Mouse (Mus musculus) brown adipose tissue, adult 24 weeks (tissue): ENCODE measurements around the gene Ankra2. TPM values are rescaled to one million over a fixed set of nuclear protein-coding genes. Genes with fewer than 3 reads are reported as not detected.

ENCODE experiments used
- H3K27ac ChIP-seq: fragments of 200-500 bp; replicated peaks from 2 replicates; pipeline ENCODE4 v1.5.1; 2012; ENCODE audit warnings: low read depth, mild to moderate bottlenecking, low read length
- H3K4me1 ChIP-seq: fragments of 200-500 bp; 2 replicates; pipeline ENCODE4 v1.6.1; 2012; ENCODE audit warnings: low read length, mixed read lengths; ENCODE audit not compliant: control insufficient read depth, insufficient read depth, insufficient read length
- H3K4me3 ChIP-seq: fragments of 200-500 bp; 2 replicates; pipeline ENCODE4 v1.5.1; 2012; ENCODE audit warnings: low read depth, mild to moderate bottlenecking, low read length, moderate library complexity; ENCODE audit not compliant: insufficient read depth
- polyA plus RNA-seq: library from polyadenylated mRNA; stranded (reverse); fragments of >200 nt; gene quantifications from 2 replicates; pipeline ENCODE4 v1.2.4, GENCODE M21; 2012; ENCODE audit not compliant: missing spikeins, insufficient read depth, insufficient read length

Gene Ankra2
- polyA plus RNA-seq, 1 experiment: 4.0 TPM

- Histone ChIP-seq H3K27ac (no peak overlapping the region), H3K4me3 (no peak overlapping the region), H3K4me1 (peaks cover 4% of the 10 kb centered on the region)
Observed at GRCm38 (mm10) chr13:98311597-98311996, 48.7 kb downstream of the Ankra2 start.

- Histone ChIP-seq H3K4me1 (peaks cover 4% of the 10 kb centered on the region), H3K27ac (no peak overlapping the region), H3K4me3 (no peak overlapping the region)
Observed at GRCm38 (mm10) chr13:98313631-98314030, 50.8 kb downstream of the Ankra2 start.

GRCm38 (mm10) chr13:98315124-98315523, 52.2 kb downstream of the Ankra2 start:
- Histone ChIP-seq H3K4me3 (no peak overlapping the region), H3K27ac (no peak overlapping the region), H3K4me1 (peaks cover 4% of the 10 kb centered on the region)

- Histone ChIP-seq H3K4me3 (peak overlapping the region; percentile 91), H3K27ac (no peak overlapping the region), H3K4me1 (peaks cover 4% of the 10 kb centered on the region)
Observed at GRCm38 (mm10) chr13:98316140-98316479, 53.2 kb downstream of the Ankra2 start.

GRCm38 (mm10) chr13:98316480-98317245, 53.8 kb downstream of the Ankra2 start, which contains the start of gene Btf3:
Gene Btf3, minus strand, starts transcription at chr13:98317006.
- peak within 1 kb of the TSS; percentile 91 for H3K4me3 ChIP-seq
- H3K27ac ChIP-seq: peak within 1 kb of the TSS; percentile 84
- peaks cover 4% of the 10 kb centered on the region for H3K4me1 ChIP-seq

GRCm38 (mm10) chr13:98317246-98317677, 54.4 kb downstream of the Ankra2 start:
- Histone ChIP-seq H3K4me3 (peak overlapping the region; percentile 91), H3K4me1 (peaks cover 4% of the 10 kb centered on the region), H3K27ac (peak overlapping the region; percentile 84)

GRCm38 (mm10) chr13:98317911-98318310, 55.0 kb downstream of the Ankra2 start:
- no peak overlapping the region for H3K4me3 ChIP-seq
- peaks cover 4% of the 10 kb centered on the region for H3K4me1 ChIP-seq
- no peak overlapping the region for H3K27ac ChIP-seq

Other genes with a start within 250 kb of the Ankra2 start
- 14.1 and 14.8 TPM in 2 replicates for gene Arhgef28, start 56.6 kb upstream of the Ankra2 start, polyA plus RNA-seq
- 3.4 and 3.6 TPM in 2 replicates for gene Utp15, start within 50 bp of the Ankra2 start, polyA plus RNA-seq
- not detected in 2 replicates for gene Gm21976, start 16.8 kb downstream of the Ankra2 start, polyA plus RNA-seq
- 246 and 281 TPM in 2 replicates for gene Btf3, start 53.9 kb downstream of the Ankra2 start, polyA plus RNA-seq
- not detected in 2 replicates for gene Foxd1, start 91.2 kb downstream of the Ankra2 start, polyA plus RNA-seq
- gene Gm10320, start 228.9 kb downstream of the Ankra2 start, polyA plus RNA-seq: 19.1 TPM in 1 of 2 replicates, not detected in the other